Mouse (Mus musculus): ENCODE measurements at regions not wholly inside any gene's neighbourhood (a gene's known extent, or its start where the extent isn't known, plus 50 kb on each side); places are given as distances from the start of the nearest gene placed in this dataset.
A peak's percentile ranks its signal among the peaks of the same experiment; 100 is the strongest.

GRCm38 (mm10) chr6:26033392-26033791 is 224.3 kb upstream of the Pot1a start:
- DNase-seq (ENCODE audit: low spot score in 2 of 2) = no peak

- no peak for DNase-seq (ENCODE audit: low spot score in 2 of 2)
Observed at GRCm38 (mm10) chr6:26015388-26015787, 206.3 kb upstream of the Pot1a start.

DNA sequence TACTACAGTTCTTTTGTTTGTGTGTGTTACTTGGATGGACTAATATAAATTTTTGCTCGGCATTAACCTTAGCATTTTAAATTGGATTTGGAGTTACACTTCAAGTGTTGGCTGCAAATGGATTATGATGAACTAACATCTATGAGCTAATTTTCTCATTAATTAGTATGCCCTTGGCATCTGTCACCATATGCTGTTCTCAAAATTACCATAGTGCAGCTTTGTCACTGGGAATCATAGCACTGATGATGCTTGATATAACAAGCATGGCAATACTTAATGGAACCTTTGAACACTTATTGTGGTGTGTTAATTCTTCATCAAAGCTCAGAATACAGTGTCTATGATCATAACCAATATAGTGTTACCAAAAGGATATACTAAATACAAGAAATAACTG is 185.0 kb upstream of the Pot1a start:
- no peak for DNase-seq (ENCODE audit: low spot score in 2 of 2)

DNA sequence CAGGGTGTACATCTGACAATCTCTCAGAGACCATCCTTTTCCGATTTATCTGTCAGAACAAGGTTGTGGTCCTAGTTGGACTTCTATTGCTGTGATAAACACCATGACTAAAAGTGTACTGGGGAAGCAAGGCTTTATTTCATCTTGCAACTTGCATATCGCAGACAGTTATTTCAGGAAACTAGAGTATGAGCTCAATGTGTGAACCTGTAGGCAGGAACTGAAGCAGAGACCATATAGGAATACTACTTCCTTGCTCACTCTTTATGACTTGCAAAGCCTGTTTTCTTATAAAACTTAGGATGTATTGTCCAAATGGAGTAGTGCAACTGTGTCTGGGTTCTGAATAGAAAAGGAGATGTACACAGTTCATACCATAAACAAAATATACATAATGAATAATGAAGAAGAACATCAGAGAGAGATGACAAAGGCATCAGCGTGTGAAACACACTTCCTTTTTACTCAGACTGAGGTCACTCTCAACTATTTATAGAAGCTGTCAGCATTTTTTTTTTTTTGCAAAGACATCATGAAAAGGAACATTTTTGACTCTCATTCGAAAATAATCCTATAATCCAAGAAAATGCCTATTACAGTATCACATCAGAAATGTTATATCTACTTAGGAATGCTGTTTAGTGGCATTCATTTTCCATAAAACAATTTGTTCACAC is 169.3 kb upstream of the Pot1a start:
- DNase-seq (ENCODE audit: low spot score in 2 of 2) = no peak

GRCm38 (mm10) chr6:25965452-25965851 is 156.4 kb upstream of the Pot1a start:
- no peak for DNase-seq (ENCODE audit: low spot score in 2 of 2)

DNA sequence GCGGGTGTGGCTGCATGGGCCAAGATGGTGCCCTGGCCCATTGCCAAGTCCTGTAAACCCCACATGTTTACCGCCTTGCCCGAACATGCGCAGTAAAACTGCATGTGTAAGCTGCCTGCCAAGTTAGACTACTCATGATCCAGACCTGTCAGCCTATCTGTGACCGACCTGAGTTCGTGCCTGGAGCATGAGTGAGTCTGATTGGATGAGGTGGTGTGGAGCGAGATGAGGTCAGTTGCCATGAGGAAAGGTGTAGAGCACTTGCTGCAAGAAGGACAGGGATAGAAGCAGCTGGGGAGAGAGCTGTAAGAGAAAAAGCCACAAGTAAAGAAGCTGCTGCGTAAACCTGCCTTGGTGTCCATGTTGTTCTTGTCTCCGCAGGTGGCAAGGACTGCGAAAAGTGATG is 122.1 kb upstream of the Pot1a start:
- no peak for DNase-seq (ENCODE audit: low spot score in 2 of 2)

- DNase-seq (ENCODE audit: low spot score in 2 of 2) = no peak
Observed at GRCm38 (mm10) chr6:25917852-25918465, 108.9 kb upstream of the Pot1a start.

DNA sequence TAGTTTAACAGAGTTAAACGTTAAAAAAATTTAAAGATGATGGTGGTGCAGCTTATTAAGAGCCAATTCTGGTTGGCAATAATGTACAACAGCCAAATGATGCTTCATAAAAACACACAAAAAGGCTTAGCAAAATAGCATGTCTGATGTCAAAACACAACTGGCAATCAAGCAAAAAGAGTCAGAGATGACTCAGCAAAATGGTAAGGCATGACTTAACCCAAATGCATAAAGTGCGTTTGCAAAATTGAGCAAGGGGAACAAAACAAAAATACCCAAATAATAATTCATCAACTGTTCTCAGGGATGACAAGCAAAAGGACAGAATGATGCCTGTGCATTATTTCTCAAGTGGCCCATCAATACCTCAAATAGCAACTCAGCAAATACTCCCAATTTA is 105.1 kb upstream of the Pot1a start:
- DNase-seq (ENCODE audit: low spot score in 2 of 2) = no peak

GRCm38 (mm10) chr6:25899944-25900343 is 90.9 kb upstream of the Pot1a start:
- DNase-seq (ENCODE audit: low spot score in 2 of 2) = no peak

DNA sequence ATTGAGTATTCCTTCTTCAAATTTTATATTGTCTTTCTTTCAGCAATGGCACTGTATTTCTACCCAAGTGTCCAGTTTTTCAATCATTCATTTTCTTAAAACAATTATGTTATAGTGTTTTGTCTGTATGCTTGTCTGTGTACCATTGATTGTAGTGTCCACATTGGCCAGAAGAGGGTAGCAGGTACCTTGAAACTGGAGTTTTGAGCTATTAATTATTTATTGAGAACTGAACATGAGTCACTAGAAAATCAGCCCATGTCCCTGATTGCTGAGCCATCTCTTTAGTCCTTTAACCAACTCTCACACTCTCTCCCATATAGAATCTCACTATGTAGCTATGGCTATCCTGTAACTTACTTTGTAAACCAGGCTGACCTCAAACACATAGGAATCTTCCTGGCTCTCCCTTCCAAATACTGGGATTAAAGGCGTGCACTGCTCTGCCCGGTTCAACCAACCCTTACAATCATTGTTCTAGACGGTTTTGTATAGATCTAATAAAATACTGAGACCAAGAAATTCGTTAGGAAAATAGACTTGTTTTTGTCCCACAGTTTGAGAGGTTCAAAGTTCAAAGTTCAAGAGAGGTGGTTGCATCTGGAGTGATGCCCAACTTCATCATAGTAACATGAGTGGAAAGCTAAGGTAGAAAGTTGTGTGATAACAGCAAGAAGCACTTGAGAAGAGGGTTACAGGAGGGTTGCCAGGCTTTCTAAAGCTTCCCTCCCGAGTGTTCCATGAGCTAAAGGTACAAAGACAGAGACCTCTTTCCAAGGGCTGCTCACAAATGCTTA is 85.6 kb upstream of the Pot1a start:
- peak in 1 of 2 experiments; percentile 4 for DNase-seq (ENCODE audit: low spot score in 2 of 2)

DNA sequence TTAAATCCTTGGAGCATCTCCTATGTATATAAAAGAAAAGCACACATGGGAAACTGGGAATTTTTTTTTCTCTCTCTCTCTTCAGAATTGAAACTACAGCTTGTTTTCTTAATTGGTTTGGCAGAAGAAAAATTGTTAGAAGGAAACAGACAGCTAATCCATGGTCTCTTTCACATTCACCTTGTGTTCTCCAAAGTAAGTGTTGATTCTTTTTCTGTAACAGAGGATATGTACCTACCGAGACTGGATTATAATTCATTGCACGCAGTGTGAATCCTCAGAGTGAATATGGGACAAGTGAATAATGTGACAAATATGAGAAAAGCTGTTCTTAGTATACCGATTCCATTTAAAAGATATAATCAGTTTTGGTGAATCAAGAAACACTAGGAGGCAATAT is 58.9 kb upstream of the Pot1a start:
- no peak for DNase-seq (ENCODE audit: low spot score in 2 of 2)
